Mouse (Mus musculus): ENCODE data around the gene Bcl10.

Bcl10 gene

GRCm38 (mm10) chr3:145951287-145952165 lies 28.9 kb downstream of the Bcl10 start:
- DNase-seq = no peak

GRCm38 (mm10) chr3:145952945-145953344 lies 30.3 kb downstream of the Bcl10 start:
- no peak for DNase-seq

- DNase-seq = no peak
Measured at GRCm38 (mm10) chr3:145953411-145953810, 30.8 kb downstream of the Bcl10 start.

- DNase-seq = no peak
Measured at GRCm38 (mm10) chr3:145959824-145960223, 37.2 kb downstream of the Bcl10 start.

GRCm38 (mm10) chr3:145962411-145962810 lies 39.8 kb downstream of the Bcl10 start:
- DNase-seq = peak in 1 of 2 experiments; percentile 19

- DNase-seq = peak; percentile 63 to 64
Measured at GRCm38 (mm10) chr3:145963101-145964017, 40.8 kb downstream of the Bcl10 start.

- DNase-seq = no peak
Measured at GRCm38 (mm10) chr3:145964018-145964387, 41.4 kb downstream of the Bcl10 start.

GRCm38 (mm10) chr3:145964473-145964872 lies 41.9 kb downstream of the Bcl10 start:
- DNase-seq = peak; percentile 52 to 57

- DNase-seq = peak in 1 of 2 experiments; percentile 52
Measured at GRCm38 (mm10) chr3:145965583-145965982, 43.0 kb downstream of the Bcl10 start.

GRCm38 (mm10) chr3:145966806-145967205 lies 44.2 kb downstream of the Bcl10 start:
- no peak for DNase-seq

- peak; percentile 68 to 74 for DNase-seq
Measured at GRCm38 (mm10) chr3:145969031-145969501, 46.5 kb downstream of the Bcl10 start.

- no peak for DNase-seq
Measured at GRCm38 (mm10) chr3:145971501-145971900, 48.9 kb downstream of the Bcl10 start.

GRCm38 (mm10) chr3:145974986-145975385 lies 52.4 kb downstream of the Bcl10 start:
- DNase-seq = no peak

Data from kidney, adult 8-10 months (tissue).